Mouse (Mus musculus) embryo, embryonic 10.5 days (tissue): ENCODE data around the gene Ehbp1.

Experiments used
- DNase-seq: peaks from one replicate; pipeline ENCODE4 v3.0.0-alpha.2; 2015; ENCODE audit warnings: low spot score

Ehbp1 gene

GRCm38 (mm10) chr11:22286371-22286872, 55.7 kb downstream of the Ehbp1 start:
- peak; percentile 77 for DNase-seq

GRCm38 (mm10) chr11:22276656-22277055, 65.4 kb downstream of the Ehbp1 start:
- no peak for DNase-seq

GRCm38 (mm10) chr11:22274144-22274543, 67.9 kb downstream of the Ehbp1 start:
- DNase-seq, result no peak

GRCm38 (mm10) chr11:22273378-22273777, 68.7 kb downstream of the Ehbp1 start:
- DNase-seq, result no peak

GRCm38 (mm10) chr11:22271889-22272288, 70.2 kb downstream of the Ehbp1 start:
- DNase-seq, result no peak

- DNase-seq, result no peak
Observed at GRCm38 (mm10) chr11:22269643-22270042, 72.4 kb downstream of the Ehbp1 start.

- no peak for DNase-seq
Observed at GRCm38 (mm10) chr11:22269173-22269572, 72.9 kb downstream of the Ehbp1 start.

- DNase-seq, result no peak
Observed at GRCm38 (mm10) chr11:22267014-22267413, 75.1 kb downstream of the Ehbp1 start.

- DNase-seq, result no peak
Observed at GRCm38 (mm10) chr11:22255418-22255817, 86.7 kb downstream of the Ehbp1 start.

GRCm38 (mm10) chr11:22249363-22249762, 92.7 kb downstream of the Ehbp1 start:
- DNase-seq, result no peak

GRCm38 (mm10) chr11:22247736-22248135, 94.4 kb downstream of the Ehbp1 start:
- DNase-seq, result no peak

- no peak for DNase-seq
Observed at GRCm38 (mm10) chr11:22247069-22247468, 95.0 kb downstream of the Ehbp1 start.

GRCm38 (mm10) chr11:22235558-22235957, 106.5 kb downstream of the Ehbp1 start:
- DNase-seq, result no peak

- no peak for DNase-seq
Observed at GRCm38 (mm10) chr11:22234739-22235138, 107.4 kb downstream of the Ehbp1 start.

- DNase-seq, result no peak
Observed at GRCm38 (mm10) chr11:22230906-22231305, 111.2 kb downstream of the Ehbp1 start.

- peak; percentile 79 for DNase-seq
Observed at GRCm38 (mm10) chr11:22225619-22226018, 116.5 kb downstream of the Ehbp1 start.

- DNase-seq, result no peak
Observed at GRCm38 (mm10) chr11:22218222-22218621, 123.9 kb downstream of the Ehbp1 start.

GRCm38 (mm10) chr11:22216941-22217340, 125.2 kb downstream of the Ehbp1 start:
- DNase-seq, result no peak

GRCm38 (mm10) chr11:22206611-22207010, 135.5 kb downstream of the Ehbp1 start:
- peak; percentile 36 for DNase-seq

- no peak for DNase-seq
Observed at GRCm38 (mm10) chr11:22206191-22206590, 135.9 kb downstream of the Ehbp1 start.

GRCm38 (mm10) chr11:22203413-22203812, 138.7 kb downstream of the Ehbp1 start:
- DNase-seq, result no peak

- no peak for DNase-seq
Observed at GRCm38 (mm10) chr11:22201125-22201524, 141.0 kb downstream of the Ehbp1 start.

- peak; percentile 16 for DNase-seq
Observed at GRCm38 (mm10) chr11:22199881-22200280, 142.2 kb downstream of the Ehbp1 start.

- DNase-seq, result no peak
Observed at GRCm38 (mm10) chr11:22198406-22198805, 143.7 kb downstream of the Ehbp1 start.

GRCm38 (mm10) chr11:22197935-22198334, 144.2 kb downstream of the Ehbp1 start:
- no peak for DNase-seq
